Comparison of ENCODE assay signal across 7 mouse cellular contexts in genomic region chr11:98872040-98872439, GRCm38 (mm10). TPM values are rescaled to one million over a fixed set of nuclear protein-coding genes. Genes with fewer than 3 reads are reported as not detected.
A peak's percentile ranks its signal among the peaks of the same experiment; 100 is the strongest.
DNase-seq lines count a peak whose midpoint lies in the region.

No protein-coding gene starts in this region.

- DNase-seq in MN1 (ENCODE audit: low spot score): peak; percentile 53
- DNase-seq in brain, adult 2 months (ENCODE audit: low read depth, low spot score): peak; percentile 95
- DNase-seq in heart, adult 8-10 months (ENCODE audit: low spot score): peak; percentile 49
- DNase-seq in left cerebral cortex, adult 9 months (ENCODE audit: low spot score in 2 of 2): peak; percentile 67 to 84
- DNase-seq in testis, postnatal 14 days (ENCODE audit: low spot score): no peak
- DNase-seq in retina, embryonic 14.5 days (ENCODE audit: low spot score): no peak
- no peak for DNase-seq in adrenal gland, adult 2 months

RNA-seq across cellular contexts. Expression of gene Wipf2, which starts 8.6 kb away (rescaled TPM):
- 10 to 100 TPM in 3 of 4 experiments, 1 to 10 TPM in 1; 9.4 to 12.6 (median 11.5) TPM for total RNA-seq in heart, adult 8-10 months (2022)
- total RNA-seq in adrenal gland, adult 2 months (2021): 10 to 100 TPM; 15.6 to 23.7 TPM
- 8.9 and 13.4 TPM in 2 replicates for polyA plus RNA-seq in adrenal gland, adult 2 months (2012; rRNA removed)

RNA-seq across cellular contexts. Expression of gene Rapgefl1, which starts 35.5 kb away (rescaled TPM):
- 1 to 10 TPM in 1 of 4 experiments, under 1 TPM in 3; 0.38 to 1.1 (median 0.76) TPM for total RNA-seq in heart, adult 8-10 months (2022)
- under 1 TPM; 0.29 to 0.79 TPM for total RNA-seq in adrenal gland, adult 2 months (2021)
- polyA plus RNA-seq in adrenal gland, adult 2 months (2012; rRNA removed): 1.5 and 1.9 TPM in 2 replicates

RNA-seq across cellular contexts. Expression of gene Cdc6, which starts 35.6 kb away (rescaled TPM):
- total RNA-seq in heart, adult 8-10 months (2022): under 1 TPM; 0.16 to 0.49 (median 0.25) TPM
- under 1 TPM; 0.48 to 0.86 TPM for total RNA-seq in adrenal gland, adult 2 months (2021)
- 0.07 and 0.08 TPM in 2 replicates for polyA plus RNA-seq in adrenal gland, adult 2 months (2012; rRNA removed)

RNA-seq across cellular contexts. Expression of gene Rara, which starts 55.6 kb away (rescaled TPM):
- 10 to 100 TPM; 10.8 to 13.5 (median 11.9) TPM for total RNA-seq in heart, adult 8-10 months (2022)
- 10 to 100 TPM; 17.0 to 30.8 TPM for total RNA-seq in adrenal gland, adult 2 months (2021)
- polyA plus RNA-seq in adrenal gland, adult 2 months (2012; rRNA removed): 43.7 and 44.9 TPM in 2 replicates

Comparison
In these comparisons a context has a peak if more than half of its experiments do, and no peak if none do; other contexts are left out.
1. DNase-seq: peak in MN1 (single experiment), brain, adult 2 months (single experiment), heart, adult 8-10 months (single experiment) and left cerebral cortex, adult 9 months (2 of 2); none in testis, postnatal 14 days (single experiment), retina, embryonic 14.5 days (single experiment) and adrenal gland, adult 2 months (single experiment).